Mouse (Mus musculus) left cerebral cortex, postnatal 36 days (tissue): ENCODE measurements around the gene Runx1. TPM values are rescaled to one million over a fixed set of nuclear protein-coding genes. Genes with fewer than 3 reads are reported as not detected.

Experiments
- DNase-seq, 2 experiments: peaks; one replicate each; pipeline ENCODE4 v3.0.0; 2021 to 2022; ENCODE audit warnings: low spot score in 2 of 2, mixed read lengths in 1 of 2
- intact Hi-C: fragments of 180-260 bp; cut with DNase I; formaldehyde crosslinking; loops from one replicate; pipeline ENCODE4 v1.15.1; 2025
- total RNA-seq, 2 experiments: library from RNA; stranded (reverse); gene quantifications; 2 replicates each; pipeline ENCODE4 v1.2.3; 2021

The Runx1 gene
- total RNA-seq, 2 experiments from 2014 or later: 1.1 TPM

DNA sequence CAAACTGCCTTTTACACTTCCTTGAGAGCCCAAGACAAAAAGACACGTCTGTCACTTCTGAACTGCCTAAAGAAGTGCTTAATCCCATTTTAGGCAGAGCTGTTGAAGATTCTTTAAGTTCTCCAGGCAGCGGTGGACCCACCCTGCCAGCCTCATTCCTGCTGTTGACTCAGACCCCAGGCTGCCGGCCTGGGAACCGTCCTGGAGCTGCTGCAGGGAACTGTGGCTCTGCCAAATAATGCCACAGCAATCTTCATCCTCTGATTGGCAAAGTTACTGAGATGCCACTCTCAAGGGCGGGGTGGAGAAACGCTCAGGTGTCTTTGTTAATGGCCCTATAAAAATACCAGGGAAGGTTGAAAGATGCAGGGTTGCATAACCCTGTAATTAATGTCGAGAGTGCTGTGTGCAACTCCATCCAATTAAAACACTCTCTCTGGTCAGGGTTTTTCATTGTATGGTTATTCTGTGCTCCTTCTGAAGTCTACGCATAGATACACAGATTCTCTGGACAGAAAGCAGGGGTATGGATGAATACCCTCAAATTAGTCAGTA, 2.4 kb upstream of the Runx1 start:
- intact Hi-C loops: no loop called here
- DNase-seq: no peak

DNA sequence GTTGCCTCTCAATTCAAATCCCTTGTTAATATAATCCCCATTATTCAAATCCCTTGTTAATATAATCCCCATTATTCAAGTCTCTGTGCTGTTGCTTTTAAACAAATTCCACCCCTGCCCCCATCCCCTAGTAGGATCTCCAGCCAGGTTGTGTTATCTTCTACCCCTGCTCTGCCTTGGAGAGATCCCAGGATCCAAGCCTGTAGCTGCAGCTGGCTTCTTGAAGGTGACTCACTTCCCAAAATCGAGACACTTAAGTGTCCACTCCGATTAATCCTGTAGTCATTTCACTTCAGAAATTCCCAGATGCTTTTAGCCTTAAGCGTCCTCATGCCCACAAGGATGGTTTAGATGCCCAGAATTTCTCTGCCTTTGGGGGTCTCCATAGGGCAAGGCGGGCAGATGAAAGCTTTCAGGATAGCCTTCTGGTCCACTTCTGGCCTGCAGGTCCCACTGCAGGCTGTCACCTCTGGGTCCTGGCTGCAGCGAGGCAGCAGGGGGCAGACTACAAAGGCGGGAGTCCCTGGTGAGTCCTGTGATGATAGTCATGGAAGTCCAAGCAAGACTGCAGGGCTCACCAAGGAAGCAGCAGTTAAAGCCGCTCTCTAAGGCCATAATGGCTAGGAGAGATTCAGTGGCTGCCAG, 1.8 kb upstream of the Runx1 start:
- DNase-seq: no peak
- intact Hi-C loops: no loop called here

DNA sequence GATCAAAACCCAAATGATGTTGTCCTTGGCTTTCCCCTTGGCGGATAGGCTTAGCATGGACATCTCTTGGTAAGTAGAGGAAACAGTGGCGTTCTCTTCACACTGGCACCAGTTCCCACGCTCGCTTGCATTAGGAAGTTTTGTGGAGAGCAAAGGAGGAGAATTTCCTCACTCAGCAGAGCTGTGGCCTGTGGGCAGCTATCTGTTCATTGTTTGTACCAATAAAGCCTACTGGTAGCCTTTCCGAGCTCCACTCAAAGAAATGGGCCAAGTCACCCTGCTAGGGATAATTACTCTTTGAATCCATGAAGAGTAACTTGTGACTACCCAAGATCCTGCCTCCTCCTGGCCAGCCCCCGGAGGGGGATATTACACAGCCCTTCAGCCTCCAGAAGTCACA, 734 bp upstream of the Runx1 start:
- intact Hi-C loops: no loop called here

DNA sequence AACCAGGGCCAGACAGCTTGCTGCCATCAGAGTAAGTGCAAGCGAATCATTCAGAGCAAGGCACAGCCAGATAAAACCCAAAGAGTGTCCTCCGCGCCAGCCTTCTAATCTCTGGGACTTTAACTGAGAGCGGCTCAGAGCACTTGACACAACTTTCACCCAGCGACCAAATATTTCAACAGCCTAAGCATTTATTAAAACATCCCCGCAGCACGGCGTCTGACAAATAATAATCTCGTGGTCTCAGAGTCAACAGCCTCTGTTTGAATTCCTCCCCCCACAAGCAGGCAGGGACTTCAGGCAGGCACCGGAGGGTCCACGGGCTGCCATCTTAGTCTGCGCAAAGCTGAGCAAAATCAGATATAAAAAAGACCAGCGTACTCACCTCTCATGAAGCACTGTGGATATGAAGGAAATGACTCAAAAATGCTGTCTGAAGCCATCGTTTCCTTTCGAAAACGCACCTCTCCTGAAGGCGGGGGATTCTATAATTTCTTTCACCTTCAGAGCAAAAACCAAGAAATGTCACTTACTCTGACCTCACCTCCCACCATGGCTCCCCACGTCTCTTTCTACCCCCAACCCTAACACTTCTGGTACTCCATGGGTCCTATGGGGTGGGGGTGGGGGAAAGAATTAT, 625 bp downstream of the Runx1 start:
- intact Hi-C loops: no loop called here
- DNase-seq: no peak

More for the DNA sequence above, 734 bp upstream of the Runx1 start:
- DNase-seq: no peak

DNA sequence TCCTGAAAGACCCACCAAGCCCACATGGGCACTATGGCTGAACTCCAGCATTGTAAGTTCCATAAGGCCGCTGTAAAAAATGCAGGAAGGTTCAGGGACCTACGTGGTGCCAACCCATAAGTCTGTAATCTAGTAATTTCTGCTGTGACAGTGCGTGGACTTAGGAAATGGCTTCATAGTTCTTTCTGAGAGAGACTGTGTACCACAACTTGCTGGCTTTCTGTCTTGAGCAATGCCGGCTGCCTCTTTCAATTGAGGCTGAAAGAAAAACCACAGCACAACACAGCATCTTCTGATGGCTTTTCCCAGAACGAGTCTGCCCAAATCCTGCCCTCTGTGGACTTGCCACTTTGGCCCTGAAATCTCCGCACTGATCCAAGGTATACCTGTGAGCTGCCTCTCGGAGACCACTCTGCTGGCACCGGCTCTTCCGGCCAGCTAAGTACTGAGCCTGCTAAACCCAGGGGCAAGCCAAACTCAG, 1.2 kb downstream of the Runx1 start:
- no peak for DNase-seq
- intact Hi-C loops: no loop called here

DNA sequence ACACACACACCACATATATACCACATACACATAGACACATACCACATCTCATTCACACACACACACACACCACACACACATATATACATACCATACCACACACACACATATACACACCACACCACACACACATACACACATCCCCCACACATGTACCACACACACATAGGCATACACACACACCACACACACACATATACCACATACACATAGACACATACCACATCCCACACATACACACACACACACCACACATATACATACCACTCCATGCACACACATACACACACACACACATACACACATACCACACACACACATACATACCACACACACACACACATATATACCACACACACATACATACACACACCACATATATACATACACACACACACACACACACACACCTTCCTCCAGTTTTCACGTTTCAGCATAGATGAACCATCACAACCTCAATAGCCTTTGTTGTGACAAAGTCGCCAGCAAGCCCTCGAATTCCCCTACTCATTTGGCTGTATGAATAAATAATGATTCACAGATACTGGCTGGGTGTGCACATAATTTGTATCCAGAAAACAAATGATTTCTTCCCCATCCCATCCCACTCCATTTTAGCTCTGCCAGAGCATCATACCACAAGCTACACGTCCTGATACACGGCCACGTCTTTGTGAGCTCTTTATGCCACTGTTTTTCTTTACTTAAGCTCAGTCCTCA, 1.8 kb downstream of the Runx1 start:
- intact Hi-C loops: no loop called here
- no peak for DNase-seq

DNA sequence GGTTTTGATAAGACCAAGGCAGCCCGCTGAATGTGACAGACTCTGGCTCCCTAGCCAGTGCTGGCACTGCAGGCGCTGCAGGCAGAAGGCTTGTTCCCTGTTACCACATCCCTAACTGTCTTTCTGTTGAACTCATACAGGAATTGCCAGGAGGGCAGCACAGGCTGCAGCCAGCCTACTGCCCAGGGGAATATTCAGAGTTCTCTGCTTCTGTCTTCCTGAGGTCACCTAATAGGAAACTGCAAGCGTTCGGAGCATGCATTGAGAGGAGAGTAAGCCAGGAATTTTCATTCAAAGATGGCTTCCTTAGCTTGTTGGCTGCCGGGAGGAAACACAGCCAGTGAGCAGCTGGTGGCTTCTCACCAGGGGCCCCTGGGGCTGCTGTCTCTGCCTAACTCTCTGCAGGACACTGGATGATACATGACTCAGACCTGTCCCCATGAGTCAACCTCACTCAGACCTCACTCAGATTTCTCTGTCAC, 2.5 kb downstream of the Runx1 start:
- intact Hi-C loops: no loop called here
- no peak for DNase-seq

DNA sequence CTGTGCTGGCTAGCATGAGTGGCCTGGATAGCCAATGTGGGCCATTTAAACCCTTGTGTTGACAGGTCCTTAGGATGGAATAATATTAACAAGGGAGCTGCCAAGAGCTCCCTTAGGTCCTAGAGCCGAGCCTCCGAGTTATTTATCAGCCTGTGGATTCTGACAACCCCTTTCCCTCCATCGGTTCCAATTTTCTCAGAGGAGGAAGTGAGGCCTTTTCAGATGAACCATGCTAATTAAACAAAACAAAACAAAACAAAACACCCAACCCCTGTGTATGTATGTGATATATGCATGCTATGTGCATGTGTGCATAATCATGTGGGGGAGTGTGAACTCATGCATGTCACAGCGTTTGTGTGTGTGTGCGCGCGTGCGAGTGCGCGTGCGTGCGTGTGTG, 3.3 kb downstream of the Runx1 start:
- intact Hi-C loops: no loop called here
- DNase-seq: no peak

DNA sequence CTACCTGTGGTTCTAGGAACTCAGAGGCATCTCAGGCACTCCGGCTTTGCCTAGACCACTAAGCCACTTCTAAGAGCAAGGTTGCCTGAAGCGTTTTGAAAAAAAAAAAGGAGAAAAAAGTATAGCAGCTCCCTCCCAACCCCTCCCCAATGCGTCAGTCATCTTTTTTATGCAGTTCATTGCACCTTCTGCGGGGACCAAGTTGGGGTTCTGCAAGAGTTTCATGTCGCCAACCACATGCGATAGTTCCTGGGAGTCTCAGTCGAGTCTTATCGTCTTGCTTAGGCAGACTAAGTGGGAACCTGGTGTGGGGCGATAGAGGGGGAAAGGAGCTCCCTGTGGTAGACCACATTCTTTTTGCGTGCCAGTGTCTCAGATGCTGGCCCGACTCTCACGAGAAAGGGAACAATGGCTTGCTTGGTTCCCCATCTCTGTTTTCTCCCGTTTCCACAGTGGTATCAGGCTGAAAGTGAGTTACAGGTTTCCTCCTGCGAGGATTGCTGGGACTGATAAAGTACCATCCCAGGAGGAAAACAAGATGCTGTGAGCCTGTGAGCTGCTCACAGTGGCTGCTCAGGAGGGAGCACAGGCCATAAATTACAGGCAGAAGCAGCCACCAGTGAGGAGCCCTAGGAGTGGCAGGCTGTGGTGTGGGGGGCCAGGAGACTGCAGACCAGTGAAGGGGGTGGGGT, 3.9 kb downstream of the Runx1 start:
- intact Hi-C loops: no loop called here
- DNase-seq: no peak

DNA sequence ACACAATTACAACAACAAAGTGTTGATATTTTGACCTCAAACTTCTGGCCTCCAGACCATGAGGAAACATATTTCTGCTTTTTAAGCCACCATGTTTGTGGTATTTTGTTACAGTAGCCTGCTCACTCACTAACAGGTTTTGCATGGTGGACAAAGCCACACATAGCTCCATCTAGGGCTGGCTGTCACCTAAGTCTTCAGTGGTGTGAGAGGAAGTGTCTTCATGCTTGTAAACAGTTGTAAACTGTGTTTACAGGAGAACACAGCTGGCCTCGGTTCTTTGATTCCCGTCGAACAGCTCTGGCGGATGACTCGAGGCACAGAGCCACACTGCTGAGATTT, 4.4 kb downstream of the Runx1 start:
- DNase-seq: no peak
- intact Hi-C loops: no loop called here

DNA sequence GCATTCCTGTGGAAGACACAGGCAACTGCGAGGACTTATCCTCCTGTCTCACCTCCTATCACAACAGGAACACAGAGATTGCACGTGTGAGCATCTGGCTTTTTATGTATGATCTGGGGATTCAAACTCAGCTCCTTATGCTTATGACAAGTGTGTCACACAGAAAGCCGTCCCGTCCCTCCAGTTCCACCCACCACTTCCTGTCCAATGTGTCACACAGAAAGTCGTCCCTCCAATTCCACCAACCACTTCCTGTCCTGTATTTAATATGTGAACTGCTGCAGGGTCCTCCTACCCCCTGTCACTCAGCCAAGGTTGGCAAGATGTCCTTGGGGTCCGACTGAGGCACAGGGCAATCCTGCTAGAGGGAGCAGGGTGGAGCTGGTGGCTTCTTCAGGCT, 5.5 kb downstream of the Runx1 start:
- intact Hi-C loops: no loop called here
- no peak for DNase-seq

DNA sequence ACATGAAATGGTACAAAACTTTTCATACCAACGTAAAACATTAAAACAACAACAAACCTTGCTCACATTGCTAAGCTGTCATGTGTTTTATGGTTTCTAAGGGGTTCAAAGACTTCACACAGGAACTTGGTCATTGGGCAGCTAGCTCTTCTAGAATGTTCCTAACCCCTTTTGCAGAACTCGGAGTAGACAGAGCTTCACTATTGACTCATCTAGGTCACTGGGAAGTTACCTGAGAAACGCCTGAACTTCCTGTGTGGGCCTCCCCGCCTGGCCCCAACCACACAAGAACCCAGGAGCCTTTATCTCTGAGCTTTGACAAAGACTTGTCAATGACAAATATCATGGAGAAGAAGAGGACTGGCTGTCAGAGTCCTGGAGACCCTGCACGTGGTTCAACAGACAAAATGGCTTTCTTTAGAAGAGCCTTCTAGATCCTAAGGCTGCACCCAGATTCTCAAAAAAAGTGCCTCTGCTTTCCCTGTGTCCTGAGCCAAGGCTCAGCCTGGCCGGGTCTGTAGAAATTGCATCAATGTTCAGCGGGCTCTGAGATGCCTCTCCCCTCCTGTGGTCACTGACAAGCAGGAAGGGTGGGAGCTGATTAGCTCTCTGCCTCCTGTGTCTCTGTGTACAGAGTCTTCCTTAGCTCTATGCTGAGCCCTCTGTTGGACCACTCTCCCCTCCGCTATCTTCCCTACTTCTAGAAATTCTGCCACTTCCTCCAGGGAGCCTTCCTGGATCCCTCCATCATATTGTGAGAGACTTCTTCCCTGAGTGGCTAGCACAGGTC, 7.3 kb downstream of the Runx1 start:
- intact Hi-C loops: no loop called here
- DNase-seq: no peak

DNA sequence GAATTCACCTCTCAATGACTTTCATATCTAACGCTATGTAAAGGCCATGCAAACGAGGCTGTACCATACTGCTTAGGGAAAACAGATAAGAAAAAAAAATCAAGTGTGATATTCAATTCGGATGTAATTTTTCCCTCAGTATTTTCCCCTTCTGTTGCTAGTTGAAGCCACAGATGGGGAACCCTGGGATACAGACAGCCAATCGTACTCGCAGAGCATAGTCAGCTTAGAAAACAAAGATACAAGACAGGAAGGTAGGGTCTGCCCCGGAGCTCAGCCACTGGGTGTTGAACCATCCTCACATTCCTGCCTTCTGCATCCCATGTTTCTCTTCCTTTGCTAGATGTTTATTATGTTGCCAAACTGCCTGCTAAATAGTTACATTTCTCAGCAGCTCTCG, 9.9 kb downstream of the Runx1 start:
- intact Hi-C loops: no loop called here
- DNase-seq: no peak

DNA sequence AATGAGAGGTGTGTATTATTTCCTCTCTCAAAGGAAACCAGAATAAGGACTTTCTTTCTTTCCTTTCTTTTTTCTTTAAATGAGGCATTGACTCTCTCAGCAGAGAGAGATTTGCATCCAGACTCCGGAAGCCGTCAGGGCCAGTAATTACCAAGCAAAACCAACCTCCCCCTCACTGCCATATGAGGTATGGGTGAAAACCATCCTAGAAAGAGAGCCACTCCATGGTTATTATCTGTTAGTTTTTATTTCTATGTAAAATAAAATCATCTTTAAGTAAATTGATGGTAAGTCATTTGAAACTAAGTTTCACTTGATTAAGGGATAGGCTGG, 10.8 kb downstream of the Runx1 start:
- intact Hi-C loops: no loop called here
- no peak for DNase-seq

DNA sequence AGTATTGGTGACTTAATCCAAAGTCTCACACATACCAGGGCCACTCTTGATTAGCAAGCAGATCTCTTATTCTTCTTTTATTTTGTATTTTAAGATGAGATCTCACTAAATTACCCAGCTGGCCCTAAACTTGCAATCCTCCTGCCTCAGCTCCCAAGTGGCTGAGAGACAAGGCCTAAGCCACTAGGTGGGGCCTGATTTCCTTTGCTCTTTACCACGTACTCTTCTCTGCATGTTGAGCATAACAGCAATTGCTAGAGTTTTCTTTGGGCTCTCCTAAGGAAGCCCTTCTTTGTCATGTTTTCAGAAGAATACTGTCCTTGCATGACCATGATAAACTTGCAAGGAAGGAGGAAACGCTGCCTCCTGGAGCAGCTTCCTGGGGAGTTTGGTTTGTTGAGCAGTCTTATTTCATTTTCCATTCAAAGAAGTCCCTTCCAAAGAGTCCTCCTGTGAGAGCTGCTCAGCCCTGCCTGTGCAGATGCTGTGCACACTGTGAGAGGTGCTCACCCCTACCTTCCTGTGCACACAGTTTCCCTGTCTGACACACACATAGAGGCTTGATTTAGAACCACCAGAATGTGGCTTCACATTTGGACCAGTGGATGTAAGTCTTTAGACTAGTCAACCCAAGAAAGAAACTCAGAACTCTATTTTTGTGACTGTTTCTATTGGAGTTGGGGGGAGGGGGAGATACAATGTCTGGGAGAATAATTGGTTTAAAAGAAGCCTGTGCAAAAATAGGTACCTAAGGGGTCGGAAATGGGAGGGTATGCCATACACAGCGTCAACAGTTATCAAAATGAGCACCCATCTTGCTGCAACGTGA, 11.4 kb downstream of the Runx1 start:
- intact Hi-C loops: no loop called here
- DNase-seq: no peak

DNA sequence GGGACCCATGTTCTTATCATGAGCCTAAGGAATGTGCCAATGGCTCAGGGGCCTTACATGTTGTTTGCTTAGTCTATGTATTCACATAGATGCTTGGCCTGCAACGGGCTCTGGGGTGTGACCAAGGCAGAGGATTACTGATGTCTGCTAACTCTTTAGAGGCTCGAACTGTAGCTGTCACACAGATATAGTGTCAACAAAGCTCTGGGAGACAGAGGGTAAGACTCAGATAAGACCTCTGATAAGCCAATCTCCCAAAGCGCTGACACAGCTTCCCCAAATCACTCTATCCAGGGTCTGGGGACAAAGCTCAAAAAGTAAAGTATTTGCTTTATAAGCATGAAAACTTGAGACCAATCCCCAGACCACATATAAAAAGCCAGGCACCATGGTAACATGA, 13.5 kb downstream of the Runx1 start:
- no peak for DNase-seq
- intact Hi-C loops: no loop called here

DNA sequence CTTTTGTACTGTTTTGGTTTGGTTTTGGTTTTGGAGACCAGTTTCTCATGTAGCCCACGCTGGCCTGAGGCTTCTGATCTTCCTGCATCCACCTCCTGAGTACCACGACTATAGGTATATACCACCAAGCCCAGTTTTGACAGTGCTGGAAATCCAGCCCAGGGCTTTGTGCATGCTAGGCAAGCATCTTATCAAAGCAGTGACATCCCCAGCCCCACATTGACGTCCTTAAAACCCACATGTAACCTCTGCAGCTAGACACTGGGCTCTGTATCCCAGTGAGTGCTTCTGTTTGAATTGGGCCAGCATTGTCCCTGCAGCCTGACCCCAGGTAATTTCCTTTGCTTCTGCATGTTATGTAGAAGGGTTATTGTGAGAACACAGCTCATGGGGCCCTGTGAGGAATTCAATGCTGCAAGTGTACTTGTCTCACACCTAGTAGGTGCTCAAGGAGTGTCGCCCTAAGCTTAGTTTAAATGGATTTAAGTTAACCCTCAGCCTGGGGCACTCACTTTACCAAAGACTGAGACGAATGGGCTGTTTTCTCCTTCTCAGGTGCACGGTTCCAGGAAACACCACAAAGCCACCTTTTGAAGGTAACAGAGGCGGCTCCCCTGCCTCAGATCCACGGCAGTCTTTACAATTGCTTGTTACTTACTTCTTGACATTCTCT, 15.2 kb downstream of the Runx1 start:
- no peak for DNase-seq
- intact Hi-C loops: no loop called here

DNA sequence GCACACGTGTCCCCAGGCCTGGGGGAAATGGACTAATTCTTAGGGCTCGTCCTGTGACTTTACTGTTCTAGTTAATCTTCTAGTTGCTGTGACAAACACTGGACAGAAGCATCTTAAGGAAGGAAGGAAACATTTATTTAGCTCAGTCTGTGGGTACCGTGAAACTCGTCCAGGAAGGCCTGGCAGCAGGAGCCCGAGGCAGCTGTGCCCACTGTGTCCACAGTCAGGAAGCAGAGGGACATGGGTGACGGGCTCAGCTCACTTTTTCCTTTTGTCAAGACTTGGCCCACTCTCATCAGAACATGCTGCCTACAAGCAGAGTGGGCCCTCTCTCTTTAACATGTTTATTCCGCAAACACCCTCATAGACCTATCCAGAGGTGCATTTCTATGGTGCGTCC, 18.2 kb downstream of the Runx1 start:
- intact Hi-C loops: no loop called here
- no peak for DNase-seq
